Mouse (Mus musculus): ENCODE measurements at regions not wholly inside any gene's neighbourhood (a gene's known extent, or its start where the extent isn't known, plus 50 kb on each side); places are given as distances from the start of the nearest gene placed in this dataset.
"Not testable (repeated sequence)": the region's sequence is repeated elsewhere in the genome, so short reads cannot be mapped to it uniquely, and the experiment has no call there.

- no peak for DNase-seq (ENCODE audit: low read depth, low spot score)
Measured at GRCm38 (mm10) chr17:48672749-48673148, 218.0 kb downstream of the Unc5cl start.

DNA sequence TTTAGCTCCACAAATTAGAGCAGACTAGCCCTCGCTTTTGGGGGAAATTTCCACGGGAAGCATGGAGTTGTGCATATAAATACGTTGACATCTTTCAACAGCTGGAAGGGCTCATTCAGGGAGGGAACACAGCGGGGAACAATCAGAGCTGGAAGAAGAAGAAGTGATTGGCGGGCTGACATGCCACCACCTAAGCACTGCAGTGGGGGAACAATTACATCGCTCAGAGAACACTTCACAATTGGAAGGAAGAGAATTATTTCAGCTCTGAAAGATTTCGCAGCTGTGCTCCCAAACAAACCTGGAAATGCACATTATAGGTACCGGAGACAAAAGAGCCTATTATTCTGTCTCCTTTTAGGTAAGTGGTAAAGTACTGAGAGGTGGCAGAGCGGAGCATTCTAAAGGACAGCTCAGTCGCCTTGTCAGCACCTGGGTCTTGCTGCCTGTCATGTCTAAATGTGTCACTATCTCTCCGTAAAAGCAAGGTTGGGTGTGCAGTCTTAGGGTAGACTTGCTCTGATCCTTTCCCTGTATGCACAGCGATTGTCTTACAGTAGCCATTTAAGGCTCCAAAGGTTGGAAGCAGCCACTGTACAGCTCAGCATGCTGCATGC, 223.6 kb downstream of the Unc5cl start:
- DNase-seq (ENCODE audit: low read depth, low spot score) = no peak

DNA sequence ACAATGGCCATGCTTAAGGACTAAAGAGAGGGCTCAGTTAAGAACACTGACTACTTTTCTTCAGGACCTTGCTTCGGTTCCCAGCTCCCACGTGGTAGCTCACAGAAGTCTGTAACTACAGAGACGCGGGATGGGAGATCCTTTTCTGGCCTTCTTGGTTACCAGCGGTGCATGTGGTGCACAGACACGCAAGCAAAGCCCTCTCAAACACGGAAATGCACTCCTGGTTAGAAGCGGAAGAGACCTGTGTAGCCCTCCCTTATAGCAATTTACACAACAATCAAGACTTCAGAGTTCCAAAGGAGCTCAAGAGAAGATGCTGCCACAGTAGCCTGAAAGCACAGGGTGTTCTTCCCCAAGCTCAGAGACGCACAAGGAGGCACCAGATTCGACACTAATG, 225.6 kb downstream of the Unc5cl start:
- DNase-seq (ENCODE audit: low read depth, low spot score) = peak; percentile 76

GRCm38 (mm10) chr17:48688944-48689343, 234.2 kb downstream of the Unc5cl start:
- no peak for DNase-seq (ENCODE audit: low read depth, low spot score)

GRCm38 (mm10) chr17:48698456-48698855, 233.7 kb upstream of the Lrfn2 start:
- no peak for DNase-seq (ENCODE audit: low read depth, low spot score)

DNA sequence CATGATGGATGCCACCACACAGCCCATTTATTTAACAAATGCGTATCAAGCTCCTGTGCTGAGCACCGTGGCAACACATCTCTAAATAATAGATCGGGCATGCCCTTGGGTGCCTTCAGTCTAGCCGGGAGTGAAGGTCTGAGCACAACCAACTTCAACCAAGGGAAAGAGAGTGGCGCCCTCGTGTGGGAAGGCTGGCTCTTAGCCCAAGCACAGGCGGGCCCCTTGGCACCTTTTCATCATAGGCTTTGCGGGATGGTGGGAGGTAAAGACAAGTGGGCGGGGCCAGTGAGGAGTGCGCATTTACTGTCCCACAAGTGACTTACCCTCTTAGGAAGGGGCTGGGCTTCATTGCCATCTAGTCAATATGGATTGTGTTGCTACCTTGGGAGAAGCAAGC, 231.6 kb upstream of the Lrfn2 start:
- DNase-seq (ENCODE audit: low read depth, low spot score) = peak; percentile 68

DNA sequence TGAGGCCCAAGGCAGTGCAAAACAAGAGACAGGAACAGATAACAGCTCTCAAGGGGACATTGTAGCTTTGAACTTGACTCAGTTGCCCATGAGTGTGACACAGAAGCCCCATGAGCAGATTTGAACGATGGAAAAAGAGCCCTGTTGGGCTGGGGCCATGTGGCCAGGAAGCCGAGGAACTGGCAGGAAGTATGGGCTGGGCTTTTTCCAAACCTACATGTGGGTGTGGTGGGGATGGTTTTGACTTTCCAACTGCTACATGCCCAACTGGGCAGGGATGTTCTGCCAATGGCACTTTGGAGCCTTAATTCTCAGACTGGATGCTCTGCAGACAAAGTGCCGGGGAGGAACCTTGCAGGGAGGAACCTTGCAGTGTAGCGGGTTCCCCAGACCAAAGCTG, 211.7 kb upstream of the Lrfn2 start:
- DNase-seq (ENCODE audit: low read depth, low spot score) = no peak

GRCm38 (mm10) chr17:48723286-48723685, 208.9 kb upstream of the Lrfn2 start:
- DNase-seq (ENCODE audit: low read depth, low spot score) = no peak

DNA sequence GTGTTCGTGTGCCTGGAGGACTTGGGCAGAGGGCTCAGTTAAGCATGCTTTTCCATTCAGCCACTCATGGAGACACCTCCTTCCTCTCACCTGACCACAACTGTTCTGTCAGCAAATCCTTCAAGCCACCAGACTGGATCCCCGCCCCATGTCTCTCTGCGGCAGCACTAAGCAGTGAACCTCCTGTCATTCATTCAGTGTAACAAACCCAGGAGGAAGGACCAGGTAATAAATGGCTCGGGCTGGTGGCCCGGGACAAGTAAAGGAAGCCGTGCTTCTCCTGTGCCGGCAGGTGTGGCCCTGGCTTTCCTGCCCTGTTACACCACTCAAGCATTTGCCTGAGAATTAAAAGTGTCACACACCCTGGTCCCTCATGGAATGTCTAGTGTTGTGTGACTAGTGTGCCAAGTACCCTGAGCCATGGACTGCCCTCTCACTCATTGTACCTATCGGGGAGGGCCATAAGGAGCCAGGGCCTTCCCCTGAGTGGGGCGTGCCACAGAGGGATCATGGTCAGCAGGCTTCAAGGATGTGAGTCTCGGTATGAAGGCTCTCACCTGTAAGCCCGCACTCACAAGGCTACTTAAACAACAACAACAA, 207.6 kb upstream of the Lrfn2 start:
- no peak for DNase-seq (ENCODE audit: low read depth, low spot score)

DNA sequence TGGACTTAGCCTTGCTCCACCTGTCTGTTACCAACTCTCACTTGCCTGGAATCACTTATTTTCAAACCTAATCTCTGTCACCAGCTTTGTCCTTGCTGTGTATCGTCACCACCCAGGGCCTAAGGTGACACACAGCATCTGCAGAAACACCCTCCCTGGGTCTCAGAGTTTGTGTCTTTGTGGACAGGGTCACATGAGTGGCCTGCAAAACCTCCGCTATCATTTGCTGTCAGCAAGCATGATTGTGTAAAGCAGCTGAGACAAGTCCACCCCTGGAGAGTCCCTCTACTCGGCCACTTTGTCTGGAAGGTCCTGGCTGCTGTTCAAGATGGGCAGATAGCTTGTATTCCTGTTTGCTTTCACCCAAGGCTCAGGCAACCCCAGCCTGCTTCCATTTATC, 205.7 kb upstream of the Lrfn2 start:
- DNase-seq (ENCODE audit: low read depth, low spot score) = no peak

DNA sequence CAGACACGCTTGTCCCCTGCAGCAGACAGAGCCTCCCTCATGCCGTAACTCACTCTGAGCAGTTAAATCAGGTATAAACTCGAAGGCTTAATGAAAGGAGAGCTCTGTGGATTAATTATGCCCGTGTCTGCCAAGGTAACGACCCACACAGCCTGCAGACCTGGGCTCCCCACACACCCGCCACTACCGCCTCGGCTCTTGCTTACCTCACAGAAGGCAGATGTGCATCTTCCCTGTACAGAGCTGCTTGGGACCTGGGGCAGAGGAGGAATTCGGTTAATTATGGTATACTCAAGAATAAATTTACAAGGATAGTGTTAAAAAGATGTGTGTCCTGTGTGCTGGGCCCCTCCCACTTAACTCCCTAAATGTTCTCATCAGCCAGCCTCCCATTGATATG, 198.4 kb upstream of the Lrfn2 start:
- no peak for DNase-seq (ENCODE audit: low read depth, low spot score)

DNA sequence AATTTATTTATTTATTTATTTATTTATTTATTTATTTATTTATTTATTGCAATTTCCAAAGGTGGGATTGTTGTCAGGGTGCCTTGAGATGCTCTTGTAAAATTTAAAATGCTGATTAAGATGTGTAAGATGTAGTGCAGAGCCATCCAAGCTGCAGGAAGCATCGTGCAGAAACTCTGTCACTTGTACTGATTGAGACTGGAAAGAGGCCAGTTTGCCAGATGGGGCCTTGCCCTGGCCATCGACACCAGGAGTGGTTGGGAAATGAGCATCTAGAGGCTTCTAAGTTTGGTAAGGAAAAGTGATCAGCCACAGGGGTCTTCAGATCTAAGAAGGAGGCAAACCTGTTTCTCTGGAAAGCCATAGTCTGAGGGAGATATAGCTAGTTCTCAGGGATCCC, 195.0 kb upstream of the Lrfn2 start:
- DNase-seq (ENCODE audit: low read depth, low spot score) = not testable (repeated sequence)

DNA sequence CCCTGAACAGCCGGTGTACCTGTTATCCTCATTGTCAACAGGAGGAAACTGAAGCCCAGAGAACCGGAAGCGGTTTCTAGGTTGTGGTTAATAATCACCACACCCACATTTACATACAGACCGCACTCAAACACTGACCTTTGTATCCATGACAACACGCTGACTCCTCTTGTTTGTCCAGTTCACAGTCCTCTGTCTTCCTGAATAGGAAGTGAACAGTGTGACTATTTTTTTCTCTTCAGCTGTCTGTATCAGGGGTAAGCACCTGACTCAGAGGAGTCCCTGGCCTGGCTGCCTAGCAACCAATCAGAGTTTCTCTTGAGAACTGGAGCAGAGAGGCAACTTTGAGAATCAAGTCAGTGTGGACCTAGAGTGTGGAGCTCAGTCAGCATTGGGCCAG, 193.5 kb upstream of the Lrfn2 start:
- no peak for DNase-seq (ENCODE audit: low read depth, low spot score)

- DNase-seq (ENCODE audit: low read depth, low spot score) = no peak
Measured at GRCm38 (mm10) chr17:48742769-48743405, 189.3 kb upstream of the Lrfn2 start.

- DNase-seq (ENCODE audit: low read depth, low spot score) = no peak
Measured at GRCm38 (mm10) chr17:48770099-48770498, 162.1 kb upstream of the Lrfn2 start.

- no peak for DNase-seq (ENCODE audit: low read depth, low spot score)
Measured at GRCm38 (mm10) chr17:48771721-48772320, 160.4 kb upstream of the Lrfn2 start.

- no peak for DNase-seq (ENCODE audit: low read depth, low spot score)
Measured at GRCm38 (mm10) chr17:48774172-48774890, 157.8 kb upstream of the Lrfn2 start.

DNA sequence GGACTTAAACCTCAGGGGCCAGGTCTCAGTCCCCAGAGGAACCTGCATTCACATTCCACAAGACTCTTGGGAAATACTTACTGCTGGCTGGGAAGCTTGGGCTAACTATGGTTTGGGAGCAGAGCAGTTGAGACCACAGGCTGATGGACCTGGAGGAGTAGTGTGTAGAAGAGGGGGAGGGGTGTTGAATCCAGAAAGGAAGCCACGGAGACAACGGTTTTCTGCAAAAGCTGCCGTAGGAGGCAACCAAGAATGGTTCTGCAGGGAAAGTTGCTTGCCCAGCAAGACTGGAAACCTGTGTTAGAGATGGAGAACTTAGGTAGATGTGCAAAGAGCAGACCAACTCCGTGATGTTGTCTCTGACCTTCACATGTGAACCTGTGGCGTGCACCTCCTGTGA, 156.7 kb upstream of the Lrfn2 start:
- no peak for DNase-seq (ENCODE audit: low read depth, low spot score)

GRCm38 (mm10) chr17:48776502-48776902, 155.7 kb upstream of the Lrfn2 start:
- DNase-seq (ENCODE audit: low read depth, low spot score) = no peak

DNA sequence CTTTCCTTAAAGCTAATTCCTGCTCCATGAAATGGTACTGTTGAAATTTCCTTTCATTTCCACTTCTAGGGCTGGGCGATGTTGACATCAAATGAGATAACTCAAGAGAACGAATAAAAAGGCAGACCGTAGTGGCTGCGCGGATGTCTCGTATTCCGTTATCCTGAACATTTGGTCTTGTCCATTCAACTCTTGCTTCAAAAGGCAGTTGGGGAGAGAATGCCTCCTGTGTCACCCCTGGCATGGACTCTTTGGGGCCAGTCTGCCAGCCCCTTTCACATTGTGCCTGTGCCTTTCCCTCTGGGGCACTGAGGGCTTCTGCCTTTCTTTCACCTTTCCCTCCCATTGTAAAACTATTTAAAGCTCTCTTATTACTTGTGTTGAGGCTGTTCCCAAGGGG, 152.0 kb upstream of the Lrfn2 start:
- DNase-seq (ENCODE audit: low read depth, low spot score) = no peak

- DNase-seq (ENCODE audit: low read depth, low spot score) = no peak
Measured at GRCm38 (mm10) chr17:48784417-48784816, 147.8 kb upstream of the Lrfn2 start.

DNA sequence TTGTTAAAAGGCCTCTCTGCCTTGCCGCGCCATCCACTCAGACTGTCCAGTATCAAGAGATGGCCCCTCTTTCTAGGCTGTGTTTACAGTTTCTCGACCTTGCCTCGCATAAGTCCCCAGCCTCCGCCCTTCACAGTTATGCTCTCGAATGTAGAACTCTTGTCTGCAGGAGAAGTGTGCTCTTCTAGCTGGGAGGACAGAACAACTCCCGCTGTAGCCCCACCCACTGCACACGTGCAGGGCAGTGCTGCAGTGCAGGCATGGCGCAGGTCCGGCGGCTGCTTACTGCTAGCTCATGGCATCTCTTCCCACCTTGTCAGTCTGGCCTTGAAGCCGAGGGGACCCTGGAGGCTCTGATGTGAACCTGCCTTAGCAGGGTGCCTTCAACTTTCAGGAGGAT, 145.7 kb upstream of the Lrfn2 start:
- DNase-seq (ENCODE audit: low read depth, low spot score) = no peak
